8 mouse cellular contexts compared by ENCODE assay signal in the genomic region with DNA sequence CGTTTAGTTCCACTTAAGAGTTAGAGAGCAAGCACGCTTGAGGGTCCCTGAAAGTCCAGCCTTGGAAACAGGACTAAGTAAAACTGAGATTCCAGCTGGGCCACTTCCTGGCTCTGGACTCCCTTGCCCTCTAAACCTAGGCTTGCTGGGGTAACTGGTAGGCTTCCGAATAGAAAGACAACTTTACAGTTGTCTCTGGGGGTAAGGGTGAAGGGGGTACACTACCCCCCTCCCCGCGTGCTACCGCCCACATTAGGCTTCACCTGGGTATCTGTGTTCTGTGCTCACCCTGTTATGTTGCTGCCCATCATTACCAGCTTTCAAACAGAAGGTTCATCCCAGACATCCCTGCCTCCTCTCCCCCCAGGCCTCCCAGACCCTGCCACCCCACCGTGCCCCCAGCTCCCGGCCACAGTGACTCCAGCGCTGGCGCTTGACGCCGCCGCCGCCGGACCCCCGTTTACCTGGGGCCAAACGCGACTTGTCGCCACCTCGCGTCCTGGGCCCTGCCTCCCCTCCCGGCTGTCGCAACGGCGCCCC. TPM values are rescaled to one million over a fixed set of nuclear protein-coding genes. Genes with fewer than 3 reads are reported as not detected.
DNase-seq lines count a peak whose midpoint lies in the region; ATAC-seq and TF ChIP-seq lines count a peak whose summit lies in the region.

No protein-coding gene starts in this region.

- DNase-seq in heart, postnatal 10 days, result no peak
- DNase-seq in hindbrain, embryonic 11.5 days (ENCODE audit: low spot score), result no peak
- DNase-seq in mesoderm, embryonic 11.5 days (ENCODE audit: low read depth, low spot score), result peak; percentile 7
- no peak for DNase-seq in spleen, postnatal 36 days (ENCODE audit: low spot score in 2 of 2)
- DNase-seq in left cerebral cortex, postnatal 25 days (ENCODE audit: low spot score in 2 of 2), result no peak
- DNase-seq in T-cell, adult 2 months (ENCODE audit: low spot score), result no peak

- H3K4me1 ChIP-seq in heart, embryonic 12.5 days (replicated peaks), result peaks cover 9% of the 10 kb centered on the region; the same call in 1 of the 2 replicates
- no peaks in the 10 kb centered on the region for H3K4me1 ChIP-seq in bone marrow macrophage, adult 2 months (ENCODE audit: control insufficient read depth, insufficient read depth, low read length)
- H3K4me1 ChIP-seq in hindbrain, embryonic 11.5 days (replicated peaks; ENCODE audit: control insufficient read depth, insufficient read depth, low read length), result peaks cover 7% of the 10 kb centered on the region

- 7% methylated on average over 25 of the region's 25 CpGs for WGBS in heart, embryonic 12.5 days
- WGBS in hindbrain, embryonic 11.5 days, result 6% methylated on average over 19 of the region's 25 CpGs

- no peaks in the 10 kb centered on the region for H3K36me3 ChIP-seq in heart, embryonic 12.5 days
- no peaks in the 10 kb centered on the region for H3K36me3 ChIP-seq in hindbrain, embryonic 11.5 days (ENCODE audit: control insufficient read depth, insufficient read depth, low read length)

- peaks cover 73% of the 10 kb centered on the region for H3K27me3 ChIP-seq in heart, embryonic 12.5 days (replicated peaks)
- peaks cover 41% of the 10 kb centered on the region for H3K27me3 ChIP-seq in hindbrain, embryonic 11.5 days (ENCODE audit: control insufficient read depth, insufficient read depth, low read length)

- H3K9me3 ChIP-seq in heart, embryonic 12.5 days (replicated peaks), result no peaks in the 10 kb centered on the region
- H3K9me3 ChIP-seq in hindbrain, embryonic 11.5 days (ENCODE audit: control insufficient read depth, low read length), result no peaks in the 10 kb centered on the region

- peak overlapping the region; percentile 89 for H3K4me2 ChIP-seq in heart, embryonic 12.5 days
- peak overlapping the region; percentile 94 for H3K4me2 ChIP-seq in hindbrain, embryonic 11.5 days (replicated peaks; ENCODE audit: low read depth, low read length)

- ATAC-seq in heart, embryonic 12.5 days (ENCODE audit: insufficient number of reproducible peaks, low FRiP score), result no peak
- peak; percentile 44 for ATAC-seq in hindbrain, embryonic 11.5 days (ENCODE audit: low FRiP score)

- H3K27ac ChIP-seq in heart, embryonic 12.5 days (ENCODE audit: poor library complexity, severe bottlenecking), result no peak overlapping the region
- no peak overlapping the region for H3K27ac ChIP-seq in bone marrow macrophage, adult 2 months (ENCODE audit: insufficient read depth, low read depth, low read length)
- peak overlapping the region; percentile 58; the same call in 1 of the 2 replicates for H3K27ac ChIP-seq in hindbrain, embryonic 11.5 days (ENCODE audit: low read depth, low read length)

- H3K9ac ChIP-seq in heart, embryonic 12.5 days, result peak overlapping the region; percentile 75
- peak overlapping the region; percentile 67 for H3K9ac ChIP-seq in hindbrain, embryonic 11.5 days (ENCODE audit: low read depth, low read length)

- peak overlapping the region; percentile 83 for H3K4me3 ChIP-seq in heart, embryonic 12.5 days
- H3K4me3 ChIP-seq in bone marrow macrophage, adult 2 months (ENCODE audit: insufficient read depth, low read length), result peak overlapping the region; percentile 63; the same call in 1 of the 2 replicates
- peak overlapping the region; percentile 74 for H3K4me3 ChIP-seq in hindbrain, embryonic 11.5 days (ENCODE audit: low read depth, low read length)

- no peak for TF ChIP-seq POLR2A in bone marrow macrophage, adult 2 months (IDR thresholded peaks at IDR 0.05; ENCODE audit: borderline replicate concordance, low read depth, low read length)

- intact Hi-C loops in heart, postnatal 10 days (cut with DNase I), result no loop called here
- intact Hi-C loops in left cerebral cortex, postnatal 25 days (cut with DNase I), result no loop called here

- TF ChIP-seq CTCF in bone marrow macrophage, adult 2 months (IDR thresholded peaks at IDR 0.05; ENCODE audit: low read depth, low read length), result no peak

RNA-seq across cellular contexts. Expression of gene Gpr27, which starts 0.7 kb away (rescaled TPM):
- polyA plus RNA-seq in heart, embryonic 12.5 days (2016; fragmentation: Nextera tagmentation; extraction: Ambion mirVana), result 1.3 and 1.6 TPM in 2 replicates
- total RNA-seq in heart, postnatal 10 days (2021), result 1 to 10 TPM; 3.1 to 4.7 TPM
- polyA plus RNA-seq in bone marrow macrophage, adult 2 months (2012; ENCODE audit: insufficient read depth, insufficient read length, missing spikeins), result not detected in 2 replicates
- polyA plus RNA-seq in hindbrain, embryonic 11.5 days (2014; fragmentation: Nextera tagmentation; extraction: Ambion mirVana), result 2.5 and 3.7 TPM in 2 replicates
- total RNA-seq in left cerebral cortex, postnatal 25 days (2021), result 10 to 100 TPM; 46.6 to 46.7 TPM

RNA-seq across cellular contexts. Expression of gene Gm20696, which starts 25.1 kb away (rescaled TPM):
- 2.6 and 2.7 TPM in 2 replicates for polyA plus RNA-seq in heart, embryonic 12.5 days (2016; fragmentation: Nextera tagmentation; extraction: Ambion mirVana)
- total RNA-seq in heart, postnatal 10 days (2021), result 1 to 10 TPM; 2.4 to 2.5 TPM
- polyA plus RNA-seq in bone marrow macrophage, adult 2 months (2012; ENCODE audit: insufficient read depth, insufficient read length, missing spikeins), result 3.0 and 4.7 TPM in 2 replicates
- polyA plus RNA-seq in hindbrain, embryonic 11.5 days (2014; fragmentation: Nextera tagmentation; extraction: Ambion mirVana), result 3.2 and 6.0 TPM in 2 replicates
- total RNA-seq in left cerebral cortex, postnatal 25 days (2021), result 1 to 10 TPM; 6.1 to 9.5 TPM

RNA-seq across cellular contexts. Expression of gene Eif4e3, which starts 25.2 kb away (rescaled TPM):
- polyA plus RNA-seq in heart, embryonic 12.5 days (2016; fragmentation: Nextera tagmentation; extraction: Ambion mirVana), result 5.6 and 5.7 TPM in 2 replicates
- total RNA-seq in heart, postnatal 10 days (2021), result 10 to 100 TPM; 25.7 to 28.6 TPM
- 26.3 and 29.4 TPM in 2 replicates for polyA plus RNA-seq in bone marrow macrophage, adult 2 months (2012; ENCODE audit: insufficient read depth, insufficient read length, missing spikeins)
- 15.1 and 16.3 TPM in 2 replicates for polyA plus RNA-seq in hindbrain, embryonic 11.5 days (2014; fragmentation: Nextera tagmentation; extraction: Ambion mirVana)
- 10 to 100 TPM; 16.6 to 17.0 TPM for total RNA-seq in left cerebral cortex, postnatal 25 days (2021)

RNA-seq across cellular contexts. Expression of gene Prok2, which starts 34.5 kb away (rescaled TPM):
- polyA plus RNA-seq in heart, embryonic 12.5 days (2016; fragmentation: Nextera tagmentation; extraction: Ambion mirVana), result not detected in 2 replicates
- not detected for total RNA-seq in heart, postnatal 10 days (2021)
- not detected in 2 replicates for polyA plus RNA-seq in bone marrow macrophage, adult 2 months (2012; ENCODE audit: insufficient read depth, insufficient read length, missing spikeins)
- polyA plus RNA-seq in hindbrain, embryonic 11.5 days (2014; fragmentation: Nextera tagmentation; extraction: Ambion mirVana), result not detected in 2 replicates
- 1 to 10 TPM in 1 of 2 experiments, under 1 TPM in 1; 0.39 to 1.6 TPM for total RNA-seq in left cerebral cortex, postnatal 25 days (2021)
